Mouse (Mus musculus) heart, adult 2 months (tissue): ENCODE data around the gene Gpr19.

ENCODE experiments used
- CTCF ChIP-seq: fragments of 200-600 bp; IDR thresholded peaks from 2 replicates; pipeline ENCODE4 v1.8.1; 2022; ENCODE audit warnings: antibody characterized with exemption, mild to moderate bottlenecking, moderate library complexity
- POLR2A ChIP-seq: fragments of 200-500 bp; IDR thresholded peaks from 2 replicates; pipeline ENCODE4 v1.6.1; 2011; ENCODE audit warnings: mild to moderate bottlenecking, low read depth, low read length, control low read depth; ENCODE audit not compliant: insufficient read depth

GRCm38 (mm10) chr6:134927595-134928095, 29.3 kb upstream of the Gpr19 start:
- TF ChIP-seq POLR2A (no peak), CTCF (no peak)
